ENCODE assay signal across 19 mouse cellular contexts in the genomic region with DNA sequence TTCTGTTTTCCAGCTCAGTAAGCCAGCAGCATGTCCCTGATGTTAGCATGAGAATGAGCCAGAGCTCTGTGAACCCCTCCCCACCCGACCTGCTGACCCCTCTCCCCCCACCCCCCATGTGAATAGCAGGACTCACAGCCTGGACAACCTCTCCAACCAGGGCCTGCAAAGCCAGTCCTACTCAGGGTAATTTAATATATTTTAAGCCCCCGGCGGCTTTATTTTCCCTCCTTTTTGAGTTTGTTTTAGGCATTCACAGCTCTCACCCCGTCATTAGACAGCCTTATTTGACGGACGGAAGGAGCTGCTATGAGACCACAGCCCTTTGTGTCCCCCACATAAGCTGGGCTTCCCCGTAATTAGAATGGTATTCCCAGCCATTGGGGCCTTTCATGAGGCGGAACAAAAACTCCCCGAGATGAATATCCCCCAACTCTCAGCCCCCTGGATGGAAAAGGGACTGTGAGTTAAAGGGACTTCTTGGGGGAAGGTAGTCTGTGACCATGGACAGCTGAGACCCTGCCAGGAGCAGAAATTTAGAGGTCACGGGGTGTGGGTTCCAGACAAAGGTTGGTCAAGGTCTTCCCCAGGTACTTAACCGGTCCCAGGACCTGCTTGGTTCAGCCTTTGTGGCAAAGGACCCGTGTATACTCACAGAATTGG.
A peak's percentile ranks its signal among the peaks of the same experiment; 100 is the strongest.
DNase-seq lines count a peak whose midpoint lies in the region; ATAC-seq and TF ChIP-seq lines count a peak whose summit lies in the region.
"Had no signal": no experiment of that assay in that cellular context is flagged by ENCODE, and none has a peak within 500 bp of the region (broad histone marks: within the 10 kb centered on the region; RNA-seq: fewer than 3 reads in every experiment).

No protein-coding gene starts in this region.

- no peak overlapping the region for H3K4me3 ChIP-seq in embryonic facial prominence, embryonic 11.5 days (ENCODE audit: low read depth, low read length)
- no peak overlapping the region for H3K4me3 ChIP-seq in forebrain, embryonic 13.5 days
- H3K4me3 ChIP-seq in hindbrain, embryonic 14.5 days (replicated peaks; ENCODE audit: low read length), result no peak overlapping the region
- H3K4me3 ChIP-seq in midbrain, embryonic 16.5 days (ENCODE audit: low read depth, low read length), result no peak overlapping the region
- H3K4me3 ChIP-seq in liver, postnatal 0 days (ENCODE audit: low read depth, low read length), result no peak overlapping the region
- no peak overlapping the region for H3K4me3 ChIP-seq in left cerebral cortex, adult 2 months
- H3K4me3 ChIP-seq: embryonic facial prominence, embryonic 15.5 days; heart, embryonic 13.5 days; lung, embryonic 15.5 days; myocyte had no signal

- H3K9me3 ChIP-seq in embryonic facial prominence, embryonic 11.5 days (replicated peaks; ENCODE audit: control insufficient read depth, low read length), result no peaks in the 10 kb centered on the region
- no peaks in the 10 kb centered on the region for H3K9me3 ChIP-seq in forebrain, embryonic 13.5 days (replicated peaks)
- H3K9me3 ChIP-seq in hindbrain, embryonic 14.5 days (ENCODE audit: control insufficient read depth, low read length), result no peaks in the 10 kb centered on the region
- no peaks in the 10 kb centered on the region for H3K9me3 ChIP-seq in midbrain, embryonic 16.5 days (replicated peaks; ENCODE audit: control insufficient read depth, low read length, poor library complexity, severe bottlenecking)
- no peaks in the 10 kb centered on the region for H3K9me3 ChIP-seq in liver, postnatal 0 days (ENCODE audit: low read length)
- H3K9me3 ChIP-seq: embryonic facial prominence, embryonic 15.5 days; heart, embryonic 13.5 days; lung, embryonic 15.5 days had no signal

- 17% methylated on average over 12 of the region's 12 CpGs for WGBS in embryonic facial prominence, embryonic 11.5 days
- WGBS in forebrain, embryonic 13.5 days, result 3% methylated on average over 12 of the region's 12 CpGs
- WGBS in hindbrain, embryonic 14.5 days, result 14% methylated on average over 12 of the region's 12 CpGs
- 12% methylated on average over 12 of the region's 12 CpGs for WGBS in midbrain, embryonic 16.5 days
- WGBS in liver, postnatal 0 days (ENCODE audit: insufficient replicate concordance), result 28% methylated on average over 12 of the region's 12 CpGs

- peaks cover 77% of the 10 kb centered on the region for H3K27me3 ChIP-seq in embryonic facial prominence, embryonic 11.5 days (ENCODE audit: control insufficient read depth, insufficient read depth, low read length)
- H3K27me3 ChIP-seq in forebrain, embryonic 13.5 days, result 0 out of 2 replicates have a peak, but pooled peaks cover under 1% of the 10 kb centered on the region
- H3K27me3 ChIP-seq in hindbrain, embryonic 14.5 days (ENCODE audit: control insufficient read depth, insufficient read depth, low read length), result peaks cover 36% of the 10 kb centered on the region
- peaks cover 26% of the 10 kb centered on the region for H3K27me3 ChIP-seq in midbrain, embryonic 16.5 days (ENCODE audit: control insufficient read depth, insufficient read depth, low read depth, low read length)
- peaks cover 66% of the 10 kb centered on the region for H3K27me3 ChIP-seq in liver, postnatal 0 days (ENCODE audit: insufficient read depth, low read length)

- H3K4me2 ChIP-seq in embryonic facial prominence, embryonic 11.5 days (ENCODE audit: low read depth, low read length), result no peak overlapping the region
- H3K4me2 ChIP-seq in forebrain, embryonic 13.5 days, result peak overlapping the region; percentile 39
- no peak overlapping the region for H3K4me2 ChIP-seq in hindbrain, embryonic 14.5 days (replicated peaks)
- no peak overlapping the region for H3K4me2 ChIP-seq in midbrain, embryonic 16.5 days (ENCODE audit: low read length)
- H3K4me2 ChIP-seq in liver, postnatal 0 days (ENCODE audit: low read depth, low read length), result no peak overlapping the region
- H3K4me2 ChIP-seq: embryonic facial prominence, embryonic 15.5 days; heart, embryonic 13.5 days; liver, embryonic 11.5 days; lung, embryonic 15.5 days had no signal

- no peaks in the 10 kb centered on the region for H3K36me3 ChIP-seq in embryonic facial prominence, embryonic 11.5 days (replicated peaks; ENCODE audit: control insufficient read depth, insufficient read depth, low read depth, low read length)
- H3K36me3 ChIP-seq in forebrain, embryonic 13.5 days (ENCODE audit: poor library complexity, severe bottlenecking), result no peaks in the 10 kb centered on the region
- no peaks in the 10 kb centered on the region for H3K36me3 ChIP-seq in hindbrain, embryonic 14.5 days (replicated peaks; ENCODE audit: control insufficient read depth, insufficient read depth)
- no peaks in the 10 kb centered on the region for H3K36me3 ChIP-seq in midbrain, embryonic 16.5 days (ENCODE audit: control insufficient read depth, insufficient read depth, low read length)
- no peaks in the 10 kb centered on the region for H3K36me3 ChIP-seq in liver, postnatal 0 days (replicated peaks; ENCODE audit: insufficient read depth, low read length)
- H3K36me3 ChIP-seq: embryonic facial prominence, embryonic 15.5 days; heart, embryonic 13.5 days; lung, embryonic 15.5 days had no signal

- H3K9ac ChIP-seq in embryonic facial prominence, embryonic 11.5 days (replicated peaks; ENCODE audit: low read length), result no peak overlapping the region
- peak overlapping the region; percentile 49 for H3K9ac ChIP-seq in forebrain, embryonic 13.5 days
- peak overlapping the region; percentile 24; the same call in 1 of the 2 replicates for H3K9ac ChIP-seq in hindbrain, embryonic 14.5 days
- H3K9ac ChIP-seq in midbrain, embryonic 16.5 days (ENCODE audit: low read depth, low read length), result no peak overlapping the region
- no peak overlapping the region for H3K9ac ChIP-seq in liver, postnatal 0 days (replicated peaks)
- H3K9ac ChIP-seq: embryonic facial prominence, embryonic 15.5 days; heart, embryonic 13.5 days; lung, embryonic 15.5 days had no signal

- no peak for TF ChIP-seq CTCF in liver, postnatal 0 days (IDR thresholded peaks at IDR 0.05; ENCODE audit: low read depth)
- no peak for TF ChIP-seq CTCF in left cerebral cortex, adult 2 months (IDR thresholded peaks at IDR 0.05)

- intact Hi-C loops in left cerebral cortex, adult 2 months (cut with DNase I), result no loop called here

- H3K27ac ChIP-seq in embryonic facial prominence, embryonic 11.5 days (replicated peaks; ENCODE audit: low read depth, low read length), result no peak overlapping the region
- peak overlapping the region; percentile 97 for H3K27ac ChIP-seq in forebrain, embryonic 13.5 days
- peak overlapping the region; percentile 51; the same call in 1 of the 2 replicates for H3K27ac ChIP-seq in hindbrain, embryonic 14.5 days
- H3K27ac ChIP-seq in midbrain, embryonic 16.5 days (ENCODE audit: low read length), result 0 out of 2 replicates have a peak overlapping the region, but pooled peaks have one; percentile 24
- no peak overlapping the region for H3K27ac ChIP-seq in liver, postnatal 0 days (ENCODE audit: low read depth)
- H3K27ac ChIP-seq in left cerebral cortex, adult 2 months, result no peak overlapping the region
- H3K27ac ChIP-seq: embryonic facial prominence, embryonic 15.5 days; heart, embryonic 13.5 days; lung, embryonic 15.5 days had no signal

- H3K4me1 ChIP-seq in embryonic facial prominence, embryonic 11.5 days (ENCODE audit: control insufficient read depth, insufficient read depth, low read length), result no peaks in the 10 kb centered on the region
- H3K4me1 ChIP-seq in forebrain, embryonic 13.5 days, result peaks cover 75% of the 10 kb centered on the region
- peaks cover 23% of the 10 kb centered on the region for H3K4me1 ChIP-seq in hindbrain, embryonic 14.5 days (replicated peaks; ENCODE audit: control insufficient read depth, insufficient read depth, low read length)
- peaks cover 9% of the 10 kb centered on the region for H3K4me1 ChIP-seq in midbrain, embryonic 16.5 days (ENCODE audit: control insufficient read depth, insufficient read depth, low read length)
- no peaks in the 10 kb centered on the region for H3K4me1 ChIP-seq in liver, postnatal 0 days (ENCODE audit: insufficient read depth)
- H3K4me1 ChIP-seq: embryonic facial prominence, embryonic 15.5 days; heart, embryonic 13.5 days; lung, embryonic 15.5 days had no signal

- no peak for ATAC-seq in embryonic facial prominence, embryonic 11.5 days (replicated peaks; ENCODE audit: insufficient number of reproducible peaks, low FRiP score, low TSS enrichment, low read depth)
- ATAC-seq in forebrain, embryonic 13.5 days, result peak; percentile 63
- ATAC-seq in hindbrain, embryonic 14.5 days (ENCODE audit: low FRiP score), result no peak; the same call in 1 of the 2 replicates
- ATAC-seq in midbrain, embryonic 16.5 days, result no peak
- no peak for ATAC-seq in liver, postnatal 0 days
- ATAC-seq: CD4-positive, CD25-positive, alpha-beta regulatory T cell, adult 4 months had no signal

- TF ChIP-seq EP300 in liver, postnatal 0 days (IDR thresholded peaks at IDR 0.05; ENCODE audit: low read depth), result no peak

- peak; percentile 44 for DNase-seq in embryonic facial prominence, embryonic 11.5 days (ENCODE audit: low spot score)
- DNase-seq in hindbrain, embryonic 14.5 days (ENCODE audit: low spot score), result no peak
- no peak for DNase-seq in liver, postnatal 0 days
- no peak for DNase-seq in left cerebral cortex, adult 2 months (ENCODE audit: extremely low spot score in 1 of 2, low spot score in 2 of 2)
- no peak for DNase-seq in right cerebral cortex, postnatal 36 days (ENCODE audit: low spot score in 2 of 2)
- DNase-seq: adrenal gland, postnatal 25 days; cerebellum, postnatal 10 days; kidney, adult 2 months; kidney, postnatal 4 days; left cerebral cortex, postnatal 4 days; thymus, adult 2 months had no signal

Comparison
In these comparisons a context has a peak if more than half of its experiments do, and no peak if none do; other contexts are left out.
1. H3K27ac ChIP-seq: peak in forebrain, embryonic 13.5 days (single experiment), hindbrain, embryonic 14.5 days (single experiment) and midbrain, embryonic 16.5 days (single experiment); none in embryonic facial prominence, embryonic 11.5 days (single experiment), liver, postnatal 0 days (single experiment) and left cerebral cortex, adult 2 months (single experiment).
2. H3K9ac ChIP-seq: peak in forebrain, embryonic 13.5 days (single experiment) and hindbrain, embryonic 14.5 days (single experiment); none in embryonic facial prominence, embryonic 11.5 days (single experiment), midbrain, embryonic 16.5 days (single experiment) and liver, postnatal 0 days (single experiment).